Mouse (Mus musculus): ENCODE data around the gene Btbd18.

Btbd18 gene

DNA sequence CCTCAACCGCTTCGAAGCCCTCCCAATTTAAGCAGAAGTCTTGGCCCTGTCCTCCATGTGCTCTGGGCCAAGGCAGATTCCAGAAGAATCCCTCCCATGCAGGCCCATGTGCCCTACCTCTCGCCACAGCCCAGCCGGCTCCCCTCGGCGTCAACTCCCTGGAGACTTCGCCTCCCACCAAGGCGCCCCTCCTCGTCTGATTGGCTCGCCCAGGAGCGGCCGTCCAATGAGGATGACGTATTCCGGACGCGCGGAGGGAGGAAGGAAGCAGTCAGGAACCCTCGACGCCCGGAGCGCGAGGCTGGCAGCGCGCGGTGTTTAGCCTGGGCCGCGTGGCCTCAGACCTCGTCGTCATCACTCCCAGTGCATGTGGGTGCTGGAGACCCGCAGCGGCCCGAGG, at the start of gene Btbd18:
Gene Btbd18 (plus strand): TSS at position 274 of the 400 bp plus-strand sequence.
- DNase-seq (ENCODE audit: low spot score) = peak; percentile 94

DNA sequence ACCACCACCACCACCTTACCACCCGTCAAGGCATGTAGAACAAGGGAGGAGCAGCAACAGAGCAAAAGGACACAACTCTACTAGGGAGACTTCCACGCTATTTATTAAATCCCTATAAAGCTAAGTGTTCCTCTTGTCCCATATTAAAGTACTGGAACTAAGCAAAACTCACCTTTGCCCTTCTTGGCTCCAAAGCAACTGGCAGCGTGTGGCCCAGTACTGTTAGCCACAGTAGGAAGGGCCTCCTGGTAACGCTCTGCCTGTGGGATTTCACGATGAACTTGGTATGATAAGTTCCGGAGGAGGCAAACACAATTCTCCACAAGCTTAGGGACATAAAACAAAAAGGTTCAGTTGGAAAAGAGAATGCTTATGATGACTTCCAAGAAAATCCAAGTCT, 46.1 kb upstream of the Btbd18 start:
- no peak for DNase-seq (ENCODE audit: low spot score)

DNA sequence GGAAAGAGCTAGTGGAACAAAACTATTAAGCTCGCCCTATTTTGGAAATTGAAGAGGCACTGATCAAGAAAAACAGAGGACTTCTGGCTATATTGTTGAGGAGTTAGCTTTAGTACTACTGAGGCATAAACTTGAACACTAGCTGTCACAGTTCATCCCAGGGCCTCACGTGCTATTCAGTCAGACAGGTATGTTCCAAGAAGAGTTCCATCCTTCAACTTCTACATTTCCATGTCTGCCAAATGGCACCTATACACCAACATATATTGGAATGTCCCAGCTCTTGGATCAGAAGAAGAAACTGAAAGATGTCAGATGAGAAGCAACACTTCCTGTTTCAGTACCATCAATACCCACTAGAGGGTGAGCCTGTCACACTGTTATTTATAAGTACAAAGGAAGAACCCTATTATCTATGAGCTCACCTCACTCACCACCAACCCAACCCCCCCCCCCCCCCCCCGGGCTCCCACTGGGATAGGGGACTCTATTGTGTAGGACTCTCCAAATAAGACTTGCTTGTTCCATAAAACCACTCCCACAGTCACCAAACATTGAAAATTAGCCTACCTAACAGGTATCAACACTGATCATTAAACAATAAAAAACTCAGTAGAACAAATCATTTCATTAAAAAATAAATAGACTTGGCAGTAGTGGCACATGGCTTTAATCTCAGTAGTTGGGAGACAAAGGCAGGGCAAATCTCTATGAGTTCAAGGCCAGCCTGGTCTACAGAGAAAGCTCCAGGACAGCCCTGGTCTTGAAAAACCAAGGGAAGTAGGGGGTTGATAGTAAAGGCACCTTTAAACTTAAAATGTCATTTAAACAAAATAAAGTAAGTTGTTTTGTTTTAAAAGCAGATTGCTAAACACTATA, 41.0 kb upstream of the Btbd18 start:
- no peak for DNase-seq (ENCODE audit: low spot score)

- no peak for DNase-seq (ENCODE audit: low spot score)
Measured at GRCm38 (mm10) chr2:84618914-84619313, 40.0 kb upstream of the Btbd18 start.

GRCm38 (mm10) chr2:84619646-84620340, 39.1 kb upstream of the Btbd18 start:
- no peak for DNase-seq (ENCODE audit: low spot score)

GRCm38 (mm10) chr2:84622668-84623067, 36.2 kb upstream of the Btbd18 start:
- no peak for DNase-seq (ENCODE audit: low spot score)

DNA sequence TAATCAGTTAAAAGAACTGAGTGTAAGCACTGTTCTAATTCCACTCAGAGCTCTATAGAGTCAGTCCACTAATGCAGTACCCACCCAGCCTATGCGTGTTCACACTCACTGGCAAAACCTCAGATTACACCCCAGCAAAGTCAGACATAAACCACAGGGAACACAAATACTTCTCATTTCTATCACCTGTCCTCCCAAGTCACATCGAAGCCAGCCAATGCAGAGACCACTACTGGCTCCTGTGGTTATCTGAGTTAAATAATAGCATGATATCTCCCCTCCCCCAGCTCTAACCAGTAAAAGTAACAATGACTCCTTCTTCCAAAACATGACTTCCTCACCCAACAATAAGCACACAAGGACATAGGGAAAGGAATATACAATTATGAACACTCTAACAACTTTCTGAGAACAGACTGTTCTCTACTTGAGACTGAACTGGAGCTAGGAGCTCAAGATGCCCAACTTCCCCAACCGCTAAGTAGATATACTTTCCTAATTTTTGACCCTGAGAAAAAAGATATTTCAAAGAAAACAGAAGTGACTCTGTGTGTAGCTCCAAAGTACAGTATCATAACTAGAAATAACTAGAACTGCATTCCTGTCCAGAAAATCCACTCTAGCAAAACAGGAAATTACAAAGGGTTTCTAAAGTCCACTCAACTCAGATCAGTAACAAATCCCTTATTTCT, 35.3 kb upstream of the Btbd18 start:
- no peak for DNase-seq (ENCODE audit: low spot score)

DNA sequence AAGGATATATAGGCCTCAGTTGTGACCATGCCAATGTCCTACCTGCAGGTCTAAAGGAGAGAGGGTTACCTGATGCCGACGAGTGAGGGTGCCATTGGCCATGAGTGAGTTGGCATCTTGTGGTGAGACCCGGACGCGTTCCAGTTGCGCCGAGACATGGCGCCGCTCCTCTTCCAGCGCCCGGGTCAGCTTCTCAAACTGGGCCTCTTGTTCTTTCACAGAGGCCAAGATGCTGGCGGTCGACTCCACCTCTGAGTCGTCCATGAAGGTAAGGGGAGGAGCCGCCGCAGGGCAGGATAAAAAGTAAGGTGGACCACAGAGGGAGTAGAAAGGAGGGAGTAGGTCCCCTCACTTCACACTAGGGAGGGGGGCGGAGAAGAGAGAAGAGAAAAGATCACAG, 34.7 kb upstream of the Btbd18 start:
- no peak for DNase-seq (ENCODE audit: low spot score)

GRCm38 (mm10) chr2:84626366-84626975, 32.4 kb upstream of the Btbd18 start:
- DNase-seq (ENCODE audit: low spot score) = peak; percentile 54

GRCm38 (mm10) chr2:84627036-84627435, 31.8 kb upstream of the Btbd18 start:
- DNase-seq (ENCODE audit: low spot score) = no peak

- no peak for DNase-seq (ENCODE audit: low spot score)
Measured at GRCm38 (mm10) chr2:84632001-84632400, 26.9 kb upstream of the Btbd18 start.

DNA sequence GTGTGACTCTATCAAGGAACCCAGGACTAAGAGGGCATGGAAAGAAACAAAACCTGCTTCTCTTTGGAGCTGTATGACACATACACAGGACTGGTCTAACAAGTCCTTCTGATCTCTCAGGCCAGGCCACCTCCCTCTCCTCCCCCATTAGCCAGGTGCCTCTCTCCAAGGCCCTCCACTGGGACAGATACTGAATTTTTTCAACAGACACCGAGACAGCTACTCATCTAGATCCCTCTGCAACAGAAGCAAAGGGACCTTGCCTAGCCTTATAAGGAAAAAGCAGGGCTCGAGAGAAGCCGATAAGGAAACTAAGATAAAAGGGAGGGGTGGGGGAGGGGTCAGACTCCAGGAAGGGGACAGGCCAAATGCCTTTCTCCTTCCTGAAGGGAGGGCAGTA, 25.9 kb upstream of the Btbd18 start:
- peak; percentile 55 for DNase-seq (ENCODE audit: low spot score)

DNA sequence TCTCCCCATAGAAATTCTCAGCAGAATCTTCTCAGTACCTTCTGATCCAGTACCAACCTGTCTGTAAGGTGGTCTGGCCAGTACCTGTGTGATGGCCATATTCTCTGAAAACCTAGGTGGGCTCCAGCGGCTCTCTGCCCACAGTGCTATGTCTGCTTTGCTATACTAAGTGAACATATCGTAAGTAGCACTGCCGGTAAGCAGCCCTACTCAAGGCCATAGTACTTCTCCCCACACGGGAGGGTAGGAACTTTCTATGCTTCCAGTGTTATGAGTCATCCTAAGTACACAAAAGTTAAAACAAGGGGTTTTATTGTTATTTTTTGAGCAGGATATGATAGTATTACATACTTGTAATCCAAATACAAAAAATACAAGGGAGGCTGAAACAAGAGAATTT, 24.9 kb upstream of the Btbd18 start:
- no peak for DNase-seq (ENCODE audit: low spot score)

- no peak for DNase-seq (ENCODE audit: low spot score)
Measured at GRCm38 (mm10) chr2:84634934-84635482, 23.9 kb upstream of the Btbd18 start.

- DNase-seq (ENCODE audit: low spot score) = peak; percentile 85
Measured at GRCm38 (mm10) chr2:84635611-84636010, 23.3 kb upstream of the Btbd18 start.

- DNase-seq (ENCODE audit: low spot score) = no peak
Measured at GRCm38 (mm10) chr2:84636231-84636741, 22.6 kb upstream of the Btbd18 start.

- no peak for DNase-seq (ENCODE audit: low spot score)
Measured at GRCm38 (mm10) chr2:84637452-84638165, 21.3 kb upstream of the Btbd18 start.

GRCm38 (mm10) chr2:84638428-84639220, 20.3 kb upstream of the Btbd18 start:
- DNase-seq (ENCODE audit: low spot score) = no peak

DNA sequence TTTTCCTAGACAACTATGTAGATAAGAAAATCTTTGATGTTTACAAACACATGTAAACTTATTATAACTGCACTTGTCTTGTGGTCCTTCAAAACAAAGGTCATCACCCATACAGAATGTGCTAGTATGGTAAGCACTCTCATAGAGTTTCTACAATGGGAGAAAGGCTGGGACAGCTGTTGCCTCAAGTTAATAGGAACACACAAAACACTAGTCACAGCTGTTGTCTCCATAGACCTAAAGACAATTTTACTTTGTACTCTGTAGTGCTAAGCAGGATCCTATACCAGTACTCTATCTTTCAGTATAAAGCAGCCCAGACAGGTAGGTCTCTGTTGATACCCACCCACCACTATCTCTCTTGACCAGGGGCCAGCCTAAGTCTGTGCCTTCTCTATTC, 18.0 kb upstream of the Btbd18 start:
- DNase-seq (ENCODE audit: low spot score) = no peak

- DNase-seq (ENCODE audit: low spot score) = no peak
Measured at GRCm38 (mm10) chr2:84646138-84646537, 12.7 kb upstream of the Btbd18 start.

Measured in testis, postnatal 14 days (tissue).